Mouse (Mus musculus): Measurements from ENCODE around the gene Itgal.
A peak's percentile ranks its signal among the peaks of the same experiment; 100 is the strongest.
"Not testable (repeated sequence)": the region's sequence is repeated elsewhere in the genome, so short reads cannot be mapped to it uniquely, and the experiment has no call there.

Gene Itgal

GRCm38 (mm10) chr7:127343351-127344019 lies 47.4 kb downstream of the Itgal start:
- no peak for DNase-seq

- peak in 1 of 2 experiments; percentile 22 for DNase-seq
These were observed 48.3 kb downstream of the Itgal start for GRCm38 (mm10) chr7:127344371-127344770.

GRCm38 (mm10) chr7:127345092-127345491 lies 49.0 kb downstream of the Itgal start:
- peak in 1 of 2 experiments; percentile 64 for DNase-seq

- DNase-seq = peak; percentile 93 to 94
These were observed 49.7 kb downstream of the Itgal start, which contains the start of gene Zfp768 for GRCm38 (mm10) chr7:127345512-127346325. Zfp768 (minus strand) TSS chr7:127345589.

GRCm38 (mm10) chr7:127346676-127347075 lies 50.6 kb downstream of the Itgal start:
- no peak for DNase-seq

GRCm38 (mm10) chr7:127351230-127352004 lies 55.4 kb downstream of the Itgal start:
- DNase-seq = no peak

GRCm38 (mm10) chr7:127355796-127356195 lies 59.7 kb downstream of the Itgal start:
- DNase-seq = no peak

GRCm38 (mm10) chr7:127357871-127358270 lies 61.8 kb downstream of the Itgal start:
- DNase-seq = no peak

GRCm38 (mm10) chr7:127358472-127358871 lies 62.4 kb downstream of the Itgal start:
- no peak for DNase-seq

GRCm38 (mm10) chr7:127360265-127360664 lies 64.2 kb downstream of the Itgal start:
- no peak for DNase-seq

- no peak for DNase-seq
These were observed 65.4 kb downstream of the Itgal start for GRCm38 (mm10) chr7:127361449-127361848.

GRCm38 (mm10) chr7:127362418-127362817 lies 66.4 kb downstream of the Itgal start:
- peak in 1 of 2 experiments; percentile 47 for DNase-seq

GRCm38 (mm10) chr7:127363475-127363921 lies 67.4 kb downstream of the Itgal start:
- DNase-seq = peak; percentile 68 to 70

GRCm38 (mm10) chr7:127364166-127364565 lies 68.1 kb downstream of the Itgal start:
- no peak for DNase-seq

- DNase-seq = no peak
These were observed 70.2 kb downstream of the Itgal start for GRCm38 (mm10) chr7:127366249-127366648.

GRCm38 (mm10) chr7:127371213-127371612 lies 75.2 kb downstream of the Itgal start:
- no peak for DNase-seq

- DNase-seq = not testable (repeated sequence)
These were observed 75.8 kb downstream of the Itgal start for GRCm38 (mm10) chr7:127371870-127372269.

GRCm38 (mm10) chr7:127375271-127376245 lies 79.5 kb downstream of the Itgal start, which contains the start of gene Zfp747:
Zfp747 (minus strand) TSS chr7:127376050.
- peak; percentile 94 to 99 for DNase-seq

- no peak for DNase-seq
These were observed 82.4 kb downstream of the Itgal start for GRCm38 (mm10) chr7:127378310-127378921.

Data from cerebellum, postnatal 36 days (tissue).